Mouse (Mus musculus) bone marrow macrophage, adult 2 months (primary cell): ENCODE data around the gene Map3k12. TPM values are rescaled to one million over a fixed set of nuclear protein-coding genes. Genes with fewer than 3 reads are reported as not detected.

Source experiments
- H3K27ac ChIP-seq: 2 replicates; pipeline ENCODE4 v1.5.1; 2012; ENCODE audit warnings: low read depth, low read length; ENCODE audit not compliant: insufficient read depth
- H3K4me1 ChIP-seq: 2 replicates; pipeline ENCODE4 v1.6.1; 2012; ENCODE audit warnings: low read length; ENCODE audit not compliant: control insufficient read depth, insufficient read depth
- H3K4me3 ChIP-seq: 2 replicates; pipeline ENCODE4 v1.5.1; 2012; ENCODE audit warnings: mild to moderate bottlenecking, low read length, moderate library complexity; ENCODE audit not compliant: insufficient read depth
- CTCF ChIP-seq: IDR thresholded peaks from 2 replicates; pipeline ENCODE4 v1.5.1; 2012; ENCODE audit warnings: low read depth, mild to moderate bottlenecking, low read length, moderate library complexity
- POLR2A ChIP-seq: IDR thresholded peaks from 2 replicates; pipeline ENCODE4 v1.6.1; 2012; ENCODE audit warnings: mild to moderate bottlenecking, low read depth, low read length, borderline replicate concordance
- polyA plus RNA-seq: library from polyadenylated mRNA; stranded (reverse); fragments of >200 nt; gene quantifications from 2 replicates; pipeline ENCODE4 v1.2.4, GENCODE M21; 2012; ENCODE audit not compliant: missing spikeins, insufficient read depth, insufficient read length

Gene Map3k12
- polyA plus RNA-seq, 1 experiment, result 17.4 TPM

- peaks cover 10% of the 10 kb centered on the region for H3K4me1 ChIP-seq
- H3K4me3 ChIP-seq, result no peak overlapping the region
- H3K27ac ChIP-seq, result no peak overlapping the region
- TF ChIP-seq CTCF (no peak), POLR2A (no peak)
Observed at GRCm38 (mm10) chr15:102521480-102521879, 4.6 kb upstream of the Map3k12 start.

GRCm38 (mm10) chr15:102520416-102520815, 3.6 kb upstream of the Map3k12 start:
- Histone ChIP-seq H3K4me3 (no peak overlapping the region), H3K4me1 (peaks cover 19% of the 10 kb centered on the region), H3K27ac (0 out of 2 replicates have a peak overlapping the region, but pooled peaks have one; percentile 18)
- TF ChIP-seq CTCF (no peak), POLR2A (no peak)

- Histone ChIP-seq H3K4me1 (peaks cover 19% of the 10 kb centered on the region), H3K4me3 (peak overlapping the region; percentile 93), H3K27ac (peak overlapping the region; percentile 71; the same call in 1 of the 2 replicates)
- no peak for TF ChIP-seq CTCF
Observed at GRCm38 (mm10) chr15:102519211-102520141, 2.6 kb upstream of the Map3k12 start.

- Histone ChIP-seq H3K27ac (peak overlapping the region; percentile 71), H3K4me3 (peak overlapping the region; percentile 93), H3K4me1 (peaks cover 19% of the 10 kb centered on the region)
- TF ChIP-seq POLR2A (no peak), CTCF (no peak)
Observed at GRCm38 (mm10) chr15:102518859-102519201, 2.0 kb upstream of the Map3k12 start.

GRCm38 (mm10) chr15:102517976-102518858, 1.4 kb upstream of the Map3k12 start, which contains the start of gene Tarbp2:
Gene Tarbp2, plus strand, starts transcription at chr15:102518192.
- Histone ChIP-seq H3K4me1 (peaks cover 19% of the 10 kb centered on the region), H3K4me3 (peak within 1 kb of the TSS; percentile 93), H3K27ac (peak within 1 kb of the TSS; percentile 96)
- TF ChIP-seq CTCF, result no peak
- no peak for TF ChIP-seq POLR2A

- Histone ChIP-seq H3K4me3 (peak overlapping the region; percentile 69), H3K4me1 (peaks cover 25% of the 10 kb centered on the region), H3K27ac (0 out of 2 replicates have a peak overlapping the region, but pooled peaks have one; percentile 10)
- no peak for TF ChIP-seq CTCF
- TF ChIP-seq POLR2A, result peak; percentile 92
Observed at GRCm38 (mm10) chr15:102517631-102517975, 739 bp upstream of the Map3k12 start.

GRCm38 (mm10) chr15:102516293-102516692, 571 bp downstream of the Map3k12 start:
- H3K4me3 ChIP-seq, result peak overlapping the region; percentile 69
- H3K4me1 ChIP-seq, result peaks cover 28% of the 10 kb centered on the region
- H3K27ac ChIP-seq, result no peak overlapping the region
- TF ChIP-seq POLR2A, result no peak
- no peak for TF ChIP-seq CTCF

- H3K4me3 ChIP-seq, result no peak overlapping the region
- H3K27ac ChIP-seq, result no peak overlapping the region
- peaks cover 31% of the 10 kb centered on the region for H3K4me1 ChIP-seq
- no peak for TF ChIP-seq CTCF
- TF ChIP-seq POLR2A, result no peak
Observed at GRCm38 (mm10) chr15:102515791-102516190, 1.1 kb downstream of the Map3k12 start.

GRCm38 (mm10) chr15:102515261-102515660, 1.6 kb downstream of the Map3k12 start:
- TF ChIP-seq POLR2A, result no peak
- TF ChIP-seq CTCF, result no peak
- peaks cover 28% of the 10 kb centered on the region for H3K4me1 ChIP-seq
- H3K4me3 ChIP-seq, result no peak overlapping the region
- H3K27ac ChIP-seq, result no peak overlapping the region

- Histone ChIP-seq H3K4me1 (peaks cover 33% of the 10 kb centered on the region), H3K4me3 (no peak overlapping the region), H3K27ac (no peak overlapping the region)
- TF ChIP-seq POLR2A, result no peak
- no peak for TF ChIP-seq CTCF
Observed at GRCm38 (mm10) chr15:102513004-102513403, 3.9 kb downstream of the Map3k12 start.
